9 mouse cellular contexts compared by ENCODE assay signal in the genomic region with DNA sequence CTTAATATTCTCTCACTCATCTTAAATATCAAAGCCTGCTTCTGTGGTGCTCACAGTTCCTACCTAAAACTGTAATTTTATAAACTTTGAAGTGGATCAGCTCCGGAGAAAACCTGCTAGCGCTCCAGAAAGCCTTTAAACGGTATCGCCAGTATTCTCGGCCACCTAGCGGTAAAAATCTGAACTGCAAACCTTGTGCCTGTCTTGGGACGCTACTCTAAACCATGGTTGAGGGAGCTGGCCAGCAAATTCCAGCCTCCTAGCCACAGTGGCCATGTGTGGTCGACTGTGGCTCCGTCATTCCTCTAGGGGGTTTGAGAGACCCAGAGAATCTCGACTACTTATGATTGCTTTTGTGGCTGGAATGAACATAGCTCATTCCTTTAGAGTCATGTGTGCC. TPM values are rescaled to one million over a fixed set of nuclear protein-coding genes. Genes with fewer than 3 reads are reported as not detected.
DNase-seq lines count a peak whose midpoint lies in the region; ATAC-seq and TF ChIP-seq lines count a peak whose summit lies in the region.
"Had no signal": no experiment of that assay in that cellular context is flagged by ENCODE, and none has a peak within 500 bp of the region (broad histone marks: within the 10 kb centered on the region; RNA-seq: fewer than 3 reads in every experiment).

No protein-coding gene starts in this region.

- H3K36me3 ChIP-seq in forebrain, embryonic 11.5 days (ENCODE audit: control insufficient read depth, insufficient read depth, low read length), result no peaks in the 10 kb centered on the region
- H3K36me3 ChIP-seq in lung, postnatal 0 days (ENCODE audit: insufficient read depth, low read length), result no peaks in the 10 kb centered on the region

- intact Hi-C loops in heart, postnatal 25 days (cut with DNase I), result loop anchor here (5.0 kb wide), 2 partner anchors 104 to 294 kb away; no protein-coding TSS in a partner anchor

- no peaks in the 10 kb centered on the region for H3K4me1 ChIP-seq in forebrain, embryonic 11.5 days (replicated peaks; ENCODE audit: control insufficient read depth, insufficient read depth, low read length)
- no peaks in the 10 kb centered on the region for H3K4me1 ChIP-seq in lung, postnatal 0 days (ENCODE audit: insufficient read depth, low read depth, low read length)
- H3K4me1 ChIP-seq: limb, embryonic 12.5 days had no signal

- no peak overlapping the region for H3K4me2 ChIP-seq in forebrain, embryonic 11.5 days (ENCODE audit: low read depth, low read length, severe bottlenecking)
- H3K4me2 ChIP-seq in lung, postnatal 0 days (replicated peaks; ENCODE audit: low read depth, low read length), result no peak overlapping the region
- H3K4me2 ChIP-seq: limb, embryonic 12.5 days had no signal

- peak; percentile 88 for DNase-seq in ES-CJ7 (ENCODE audit: low read depth, low spot score)
- peak; percentile 20 for DNase-seq in brain, embryonic 18.5 days (ENCODE audit: low read depth, low spot score)
- DNase-seq in forebrain, embryonic 11.5 days (ENCODE audit: low spot score), result peak; percentile 89
- peak; percentile 37 for DNase-seq in heart, postnatal 25 days (ENCODE audit: low spot score)
- DNase-seq in layer of hippocampus, adult 9-10 months (ENCODE audit: low spot score), result peak; percentile 83
- peak; percentile 83 for DNase-seq in lung, postnatal 0 days (ENCODE audit: low spot score)
- peak; percentile 85 for DNase-seq in ovary, postnatal 14 days (ENCODE audit: low spot score)
- peak; percentile 73 for DNase-seq in thymus, postnatal 25 days

- no peak for TF ChIP-seq EP300 in lung, postnatal 0 days (IDR thresholded peaks at IDR 0.05)

- no peak overlapping the region for H3K9ac ChIP-seq in forebrain, embryonic 11.5 days (ENCODE audit: low read length)
- no peak overlapping the region for H3K9ac ChIP-seq in lung, postnatal 0 days (replicated peaks; ENCODE audit: low read depth)
- H3K9ac ChIP-seq: limb, embryonic 12.5 days had no signal

- TF ChIP-seq CTCF in lung, postnatal 0 days (IDR thresholded peaks at IDR 0.05), result peak; percentile 87

- no peak overlapping the region for H3K27ac ChIP-seq in forebrain, embryonic 11.5 days (ENCODE audit: low read depth, low read length)
- H3K27ac ChIP-seq in lung, postnatal 0 days (ENCODE audit: low read length), result no peak overlapping the region
- H3K27ac ChIP-seq: limb, embryonic 12.5 days had no signal

- H3K4me3 ChIP-seq in forebrain, embryonic 11.5 days (ENCODE audit: low read depth, low read length), result no peak overlapping the region
- no peak overlapping the region for H3K4me3 ChIP-seq in lung, postnatal 0 days (ENCODE audit: low read depth, low read length)
- H3K4me3 ChIP-seq: limb, embryonic 12.5 days had no signal

- 12% methylated on average over 10 of the region's 10 CpGs for WGBS in forebrain, embryonic 11.5 days
- WGBS in lung, postnatal 0 days, result 9% methylated on average over 10 of the region's 10 CpGs

- ATAC-seq in forebrain, embryonic 11.5 days (replicated peaks; ENCODE audit: low FRiP score), result peak; percentile 78
- ATAC-seq in lung, postnatal 0 days, result peak; percentile 40; the same call in 1 of the 2 replicates

- no peaks in the 10 kb centered on the region for H3K9me3 ChIP-seq in forebrain, embryonic 11.5 days (ENCODE audit: control insufficient read depth, low read length)
- no peaks in the 10 kb centered on the region for H3K9me3 ChIP-seq in lung, postnatal 0 days (ENCODE audit: low read length)
- H3K9me3 ChIP-seq: limb, embryonic 12.5 days had no signal

- H3K27me3 ChIP-seq in forebrain, embryonic 11.5 days (ENCODE audit: control insufficient read depth, insufficient read depth, low read length), result no peaks in the 10 kb centered on the region
- no peaks in the 10 kb centered on the region for H3K27me3 ChIP-seq in lung, postnatal 0 days (replicated peaks; ENCODE audit: insufficient read depth, low read length)
- H3K27me3 ChIP-seq: limb, embryonic 12.5 days had no signal

RNA-seq across cellular contexts. Expression of gene Klhl42, which starts 25.4 kb away (rescaled TPM):
- 8.4 and 9.0 TPM in 2 replicates for polyA plus RNA-seq in forebrain, embryonic 11.5 days (2014; fragmentation: Nextera tagmentation; extraction: Ambion mirVana)
- 1 to 10 TPM; 5.4 to 6.7 TPM for total RNA-seq in heart, postnatal 25 days (2021)
- 3.9 and 4.4 TPM in 2 replicates for polyA plus RNA-seq in lung, postnatal 0 days (2015; fragmentation: Nextera tagmentation; extraction: Ambion mirVana)

RNA-seq across cellular contexts. Expression of gene Mansc4, which starts 29.7 kb away (rescaled TPM):
- 0.72 and 1.1 TPM in 2 replicates for polyA plus RNA-seq in forebrain, embryonic 11.5 days (2014; fragmentation: Nextera tagmentation; extraction: Ambion mirVana)
- total RNA-seq in heart, postnatal 25 days (2021), result not detected
- polyA plus RNA-seq in lung, postnatal 0 days (2015; fragmentation: Nextera tagmentation; extraction: Ambion mirVana), result 3.4 and 3.6 TPM in 2 replicates

Comparison
In these comparisons a context has a peak if more than half of its experiments do, and no peak if none do; other contexts are left out.
1. DNase-seq: peak in every context shown above with its lines; median percentile 89 in forebrain, embryonic 11.5 days; 88 in ES-CJ7; 85 in ovary, postnatal 14 days; 83 in layer of hippocampus, adult 9-10 months; 83 in lung, postnatal 0 days; 73 in thymus, postnatal 25 days; 37 in heart, postnatal 25 days; 20 in brain, embryonic 18.5 days.